Mouse (Mus musculus) heart, adult 11 months (tissue): ENCODE results near the gene Nos1ap.

Source experiments
- DNase-seq: peaks from one replicate; pipeline ENCODE4 v3.0.0; 2022

Nos1ap gene

DNA sequence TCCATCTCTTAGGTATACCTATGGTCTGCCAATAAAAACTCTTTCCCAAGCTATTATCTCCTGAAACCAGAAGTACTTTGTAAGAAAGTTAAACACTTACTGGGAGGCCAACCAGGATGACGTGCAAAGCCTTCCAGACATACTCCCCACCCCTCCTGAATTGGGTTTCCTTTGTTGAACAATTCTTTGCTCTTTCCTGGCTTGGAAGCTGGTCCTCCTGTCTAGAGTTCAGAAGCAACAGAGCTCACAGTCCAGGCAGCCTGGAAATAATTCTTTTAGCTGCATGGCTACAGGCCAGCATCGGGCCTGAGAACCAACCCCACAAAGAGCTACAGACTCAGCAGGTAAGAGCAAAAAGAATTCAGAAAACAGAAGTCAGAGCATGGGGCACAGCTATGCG is 243.4 kb downstream of the Nos1ap start:
- peak; percentile 94 for DNase-seq

DNA sequence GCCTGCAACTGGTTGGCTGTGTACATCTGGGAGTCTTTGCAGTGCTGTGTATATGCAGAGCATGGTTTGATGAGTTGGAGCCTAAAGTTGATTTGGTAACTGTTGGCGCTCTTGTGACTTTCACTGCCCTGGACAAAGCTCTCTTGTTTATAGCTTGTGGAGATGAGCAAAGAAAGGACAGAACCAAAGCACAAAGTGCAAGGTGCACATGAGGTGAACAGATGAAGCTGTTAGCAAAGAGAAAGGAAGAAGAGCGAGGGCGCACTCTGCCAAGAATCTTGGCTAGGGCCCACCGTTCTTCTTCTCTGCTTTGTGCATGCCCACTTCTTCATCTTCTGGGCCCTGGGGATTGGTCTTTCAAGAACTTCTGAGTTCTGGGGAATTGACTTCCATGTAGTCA is 245.8 kb downstream of the Nos1ap start:
- peak; percentile 45 for DNase-seq

DNA sequence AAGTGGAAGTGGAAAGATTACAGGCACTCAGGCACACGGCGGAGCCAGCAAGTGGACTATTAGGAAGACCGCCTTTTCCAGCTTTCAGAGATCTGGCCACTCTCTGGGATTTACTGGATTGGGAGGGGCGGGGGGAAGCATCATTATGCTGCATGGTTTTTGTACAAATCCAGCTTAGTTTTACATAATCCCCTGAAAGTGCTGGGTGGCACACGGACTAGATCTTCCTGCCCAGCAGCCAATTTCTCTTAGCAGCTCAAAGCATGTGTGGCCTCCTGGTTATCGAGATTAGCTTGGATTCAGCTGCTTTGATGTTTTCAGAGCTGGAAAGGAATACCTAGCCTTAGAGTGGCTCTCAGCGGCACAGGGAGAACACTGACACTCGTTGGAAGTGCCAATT is 246.6 kb downstream of the Nos1ap start:
- peak; percentile 82 for DNase-seq

DNA sequence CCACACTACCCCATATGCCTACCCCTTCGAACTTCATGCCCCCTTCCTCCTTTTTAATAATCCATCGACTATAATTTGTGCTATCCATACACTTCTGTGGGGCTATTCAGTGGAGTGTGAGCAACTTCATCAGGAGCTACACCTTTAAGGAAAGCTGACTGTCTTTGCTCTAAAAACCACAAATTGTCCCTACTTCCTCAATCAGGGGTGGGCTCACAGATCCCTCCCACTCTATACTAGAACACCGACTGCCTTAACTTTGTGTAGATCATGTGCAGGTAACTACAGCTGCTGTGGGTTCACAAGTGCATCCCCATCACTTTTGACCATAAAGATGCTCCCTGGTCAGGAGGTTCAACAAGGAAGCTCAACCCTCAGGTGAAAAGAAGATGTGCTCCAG is 249.7 kb downstream of the Nos1ap start:
- no peak for DNase-seq

DNA sequence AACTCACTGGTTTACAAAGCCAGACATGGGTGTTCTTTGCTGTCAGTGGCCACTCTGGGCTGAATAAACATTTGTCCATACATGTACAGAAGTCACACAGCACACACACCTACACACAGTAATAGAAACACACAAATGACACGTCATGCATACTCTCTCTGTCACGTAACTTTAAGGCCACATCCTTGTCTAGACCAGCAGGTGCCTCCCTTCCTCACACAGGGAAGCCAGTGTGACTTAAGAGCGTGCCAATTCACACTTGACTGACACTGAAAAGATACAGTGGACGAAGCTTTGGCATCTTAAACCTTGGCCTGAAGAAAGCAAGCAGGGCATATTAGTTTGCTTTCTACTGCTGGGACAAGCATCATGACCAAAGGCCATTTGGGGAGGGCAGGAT is 256.9 kb downstream of the Nos1ap start:
- DNase-seq, result no peak

DNA sequence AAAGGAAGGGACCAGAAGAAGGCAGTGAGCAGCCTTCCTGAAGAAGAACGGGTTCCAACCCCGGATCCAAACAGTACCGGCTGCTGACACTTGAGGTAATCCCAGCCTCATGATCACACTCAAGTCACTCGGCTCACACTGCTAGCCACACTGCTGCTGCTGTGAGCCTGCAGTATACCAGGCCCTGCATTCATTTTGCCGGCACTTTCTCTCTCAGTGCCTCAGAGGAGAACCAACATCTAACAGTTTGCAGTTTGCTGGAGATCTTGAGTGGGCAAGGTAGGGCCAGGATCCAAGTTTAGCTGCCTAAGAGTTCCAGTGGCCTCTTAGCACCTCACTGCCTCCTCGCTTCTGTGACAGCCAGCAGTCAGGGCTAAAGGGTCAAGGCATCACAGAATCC is 257.7 kb downstream of the Nos1ap start:
- no peak for DNase-seq

DNA sequence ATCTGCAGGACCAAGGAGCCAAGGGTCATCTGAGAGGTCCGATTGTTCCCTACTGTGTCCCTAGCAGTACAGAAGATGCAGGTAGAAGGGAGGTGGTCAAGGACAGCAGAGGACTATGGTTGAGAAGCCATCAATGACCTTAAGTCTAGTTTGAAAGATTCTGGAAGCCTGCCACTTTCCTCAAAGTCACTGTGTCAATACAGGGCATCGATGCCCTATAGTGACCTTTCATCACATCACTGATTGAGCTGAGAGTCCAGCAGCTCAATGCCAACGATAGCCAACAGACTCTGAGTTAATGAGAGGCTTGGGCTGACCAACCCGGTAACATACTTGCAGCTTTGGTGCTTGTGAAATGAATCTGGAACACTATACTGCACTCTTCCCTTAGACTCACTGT is 264.4 kb downstream of the Nos1ap start:
- no peak for DNase-seq

DNA sequence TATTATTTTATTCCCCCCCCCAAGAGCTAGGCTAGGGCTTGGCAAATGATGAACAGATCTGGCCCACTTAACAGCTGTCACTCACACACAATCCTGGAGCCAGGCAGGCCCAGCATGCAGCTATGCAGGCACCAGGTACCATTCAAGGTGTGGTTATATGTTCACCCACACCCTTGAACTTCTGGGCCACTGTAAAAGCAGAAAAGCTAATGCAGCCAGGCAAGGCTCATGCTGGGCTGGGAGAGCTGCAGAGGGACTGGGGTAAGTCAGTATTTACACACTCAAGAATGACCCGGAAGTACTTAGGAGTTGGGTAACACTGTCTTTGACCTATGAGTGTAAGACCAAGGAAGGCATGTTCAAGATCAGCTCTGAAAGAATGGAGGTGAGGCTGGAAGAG is 265.3 kb downstream of the Nos1ap start:
- DNase-seq, result no peak

DNA sequence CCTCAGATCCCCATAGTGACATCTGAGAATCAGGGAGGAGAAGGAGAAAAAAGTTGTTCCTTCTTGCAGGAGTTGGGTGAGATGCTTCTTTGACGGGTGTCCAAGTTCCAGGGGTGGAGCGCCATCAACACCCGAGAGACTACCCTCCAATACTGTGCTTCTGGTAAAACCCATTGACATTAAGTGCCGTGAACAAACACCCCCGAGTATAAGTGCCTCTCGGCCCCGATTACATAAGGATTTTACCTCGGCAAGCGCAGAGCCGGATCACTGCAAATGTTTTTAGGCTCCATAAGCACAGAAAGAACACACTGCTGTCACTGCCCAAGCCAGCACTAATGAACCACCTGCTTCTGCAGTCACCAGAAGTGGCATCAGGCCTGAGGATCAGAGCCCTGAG is 266.7 kb downstream of the Nos1ap start:
- no peak for DNase-seq

DNA sequence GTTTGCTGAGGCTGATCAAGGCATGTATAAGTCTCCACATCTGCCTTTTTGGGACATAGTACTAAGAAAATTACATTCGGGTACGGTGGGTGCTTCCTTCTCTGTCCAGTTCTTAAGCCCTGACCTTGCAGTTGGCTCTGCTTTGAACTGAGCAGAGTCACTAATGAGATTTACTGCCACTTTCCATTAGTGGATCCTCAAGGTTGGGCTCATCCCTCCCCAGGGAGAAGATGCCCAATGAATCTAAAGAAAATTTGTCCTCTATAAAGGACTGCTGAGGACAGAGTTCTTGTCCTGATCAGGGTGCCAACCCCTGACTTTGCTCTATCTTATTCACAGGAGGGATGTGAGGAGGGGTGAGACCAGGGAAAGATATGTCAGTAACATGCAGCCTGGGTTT is 267.6 kb downstream of the Nos1ap start:
- no peak for DNase-seq

DNA sequence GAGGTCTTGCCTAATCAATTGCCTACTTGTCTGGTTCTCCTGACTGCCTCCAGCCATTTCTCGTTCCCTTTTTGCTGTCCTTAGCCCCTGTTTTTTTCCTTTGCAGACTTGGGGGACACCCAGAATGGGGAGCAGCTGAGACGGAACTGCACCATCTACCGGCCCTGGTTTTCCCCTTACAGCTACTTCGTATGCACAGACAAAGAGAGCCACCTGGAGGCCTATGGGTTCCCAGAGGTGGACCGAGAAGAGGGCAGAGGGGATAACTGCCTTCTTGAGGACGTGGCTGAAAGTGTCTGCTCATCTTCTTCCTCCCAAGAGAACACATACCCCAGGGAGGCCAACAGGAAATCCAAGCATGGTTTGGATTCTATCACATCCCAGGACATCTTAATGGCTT is 278.2 kb downstream of the Nos1ap start:
- peak; percentile 74 for DNase-seq

DNA sequence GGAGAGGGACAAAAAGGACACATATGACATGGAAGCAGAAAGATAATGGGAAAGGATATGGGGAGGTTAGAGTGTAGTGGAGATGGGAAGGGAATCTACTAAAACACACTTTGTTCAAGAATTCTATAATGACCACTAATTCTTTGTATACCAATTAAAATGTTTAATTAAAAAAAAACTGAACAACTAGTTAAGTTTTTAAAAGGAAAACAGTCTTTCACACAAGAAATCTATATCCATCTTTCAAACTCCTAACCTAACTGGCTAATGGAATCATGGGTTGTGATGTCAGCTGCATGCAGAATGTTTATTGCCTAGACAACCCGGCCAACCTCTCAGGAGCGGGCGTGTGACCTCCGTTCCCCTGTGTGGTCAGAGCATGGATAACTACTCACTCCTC is 281.2 kb downstream of the Nos1ap start, which contains the start of gene Spata46:
Gene Spata46 (plus strand): TSS at position 301 of the 400 bp plus-strand sequence.
- DNase-seq, result no peak

DNA sequence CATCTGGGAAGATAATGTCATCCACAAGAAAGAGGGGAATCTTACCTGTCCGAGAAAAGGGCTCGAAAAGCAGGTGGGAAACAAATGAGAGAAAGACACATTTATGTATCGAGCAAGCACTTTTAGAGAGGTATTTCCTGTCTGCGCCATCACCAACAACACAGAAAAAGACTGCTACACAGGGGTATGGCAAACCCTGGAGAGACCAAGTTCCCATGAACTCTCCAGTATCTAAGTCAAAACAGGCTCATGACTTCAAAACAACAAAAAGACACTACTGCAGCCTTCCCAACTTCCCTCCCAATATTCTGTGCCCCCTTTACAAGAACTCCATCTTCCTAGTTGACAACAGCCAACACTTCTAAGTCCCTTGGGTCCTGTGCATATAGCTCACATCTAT is 283.4 kb downstream of the Nos1ap start, which contains the start of gene Gm7694:
Gene Gm7694 (minus strand): TSS at position 101 of the 400 bp plus-strand sequence.
- DNase-seq, result peak; percentile 58

DNA sequence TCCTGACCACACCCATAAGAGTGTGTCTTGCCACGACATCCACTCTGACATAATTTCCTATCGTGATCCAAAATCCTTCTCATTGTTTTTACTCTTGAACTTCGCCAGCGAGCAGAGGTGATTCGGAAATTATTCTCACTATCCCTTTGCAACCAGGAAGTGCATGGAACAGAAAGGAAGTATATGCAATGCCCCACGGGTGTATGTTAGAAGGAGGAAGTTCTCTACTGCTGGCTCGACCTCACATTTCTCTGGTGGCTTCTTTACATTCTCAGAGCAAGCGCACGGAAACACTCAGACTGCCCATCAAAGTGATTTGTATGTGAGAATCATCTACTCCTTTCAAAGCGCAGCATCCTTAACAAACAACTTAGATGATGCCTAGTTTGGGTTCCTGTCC is 284.7 kb downstream of the Nos1ap start:
- DNase-seq, result peak; percentile 44

DNA sequence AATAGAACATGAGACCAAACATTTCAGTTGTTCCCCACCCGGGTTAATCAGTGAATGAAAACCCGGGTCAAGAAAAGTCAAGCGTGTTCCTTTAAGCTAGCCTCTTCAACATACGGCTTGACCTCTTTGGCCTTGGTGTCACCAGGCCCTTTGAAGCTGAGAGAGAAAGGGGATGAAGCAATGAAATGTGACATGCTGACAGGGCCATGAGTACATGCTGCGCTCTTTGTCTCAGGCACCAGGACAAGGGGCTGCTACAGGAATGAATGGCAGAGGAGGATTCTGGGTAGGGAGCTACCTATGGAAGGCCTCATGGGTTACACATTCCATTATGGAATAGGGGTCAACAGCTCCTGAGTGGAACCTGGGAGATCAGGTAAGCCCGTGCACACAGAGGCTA is 286.6 kb downstream of the Nos1ap start:
- DNase-seq, result peak; percentile 63

DNA sequence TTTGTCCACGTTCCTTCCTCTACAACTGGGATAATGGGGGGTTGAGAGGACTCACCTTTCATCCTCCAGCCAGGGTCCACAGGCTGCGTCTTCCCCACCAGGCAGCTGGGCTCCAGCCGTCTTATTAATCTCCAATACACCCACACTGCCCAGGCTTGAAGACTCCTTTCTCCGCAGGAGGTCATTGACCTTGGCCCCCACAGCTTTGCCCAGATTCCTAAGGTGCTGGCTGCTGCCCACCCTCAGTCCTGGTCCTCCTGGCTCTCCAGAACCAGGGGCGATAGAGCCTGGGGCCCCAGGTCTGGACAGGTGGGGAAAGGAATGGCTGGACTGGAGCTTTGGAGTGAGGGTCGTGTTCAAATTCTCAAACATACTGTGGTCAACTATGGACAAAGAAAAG is 287.2 kb downstream of the Nos1ap start:
- peak; percentile 76 for DNase-seq

DNA sequence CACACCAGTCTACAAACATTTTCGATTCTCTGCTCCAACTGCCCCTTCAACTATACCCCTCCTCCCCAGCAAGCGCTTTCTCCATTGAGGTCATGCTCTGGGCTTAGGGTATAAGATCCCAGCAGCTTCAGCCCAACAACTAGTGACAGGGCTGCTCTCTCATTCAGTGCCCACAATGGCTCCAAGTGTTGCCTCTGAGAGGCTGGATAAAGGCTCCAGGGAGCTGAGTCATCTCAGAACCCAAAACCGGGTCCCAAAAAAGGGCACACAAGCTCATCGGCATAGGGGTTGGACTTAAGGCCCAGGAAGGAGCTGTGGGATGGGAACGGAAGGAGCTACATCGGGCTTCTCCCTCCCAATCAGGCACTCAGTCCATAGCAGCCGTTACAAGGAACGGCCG is 288.0 kb downstream of the Nos1ap start:
- peak; percentile 75 for DNase-seq

DNA sequence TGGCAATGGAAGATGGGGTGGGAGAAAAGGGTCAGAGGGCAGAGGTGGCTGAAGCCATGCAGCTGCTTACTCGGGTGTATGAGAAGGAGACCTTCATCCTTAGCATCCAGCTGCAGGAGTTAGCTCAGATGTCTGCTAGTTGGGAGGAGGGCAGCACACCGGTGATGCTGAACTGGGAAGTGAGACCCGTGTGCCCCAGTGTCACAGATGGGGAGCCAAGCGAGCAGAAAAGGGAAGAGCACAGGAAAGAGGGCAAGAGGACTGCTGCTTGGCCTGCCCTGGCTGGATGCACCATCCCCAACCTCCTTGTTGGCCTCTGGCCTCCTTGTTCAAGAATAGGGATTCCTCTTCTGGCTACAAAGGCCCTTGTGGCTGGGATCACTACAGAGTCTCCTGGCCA is 290.2 kb downstream of the Nos1ap start:
- peak; percentile 55 for DNase-seq

DNA sequence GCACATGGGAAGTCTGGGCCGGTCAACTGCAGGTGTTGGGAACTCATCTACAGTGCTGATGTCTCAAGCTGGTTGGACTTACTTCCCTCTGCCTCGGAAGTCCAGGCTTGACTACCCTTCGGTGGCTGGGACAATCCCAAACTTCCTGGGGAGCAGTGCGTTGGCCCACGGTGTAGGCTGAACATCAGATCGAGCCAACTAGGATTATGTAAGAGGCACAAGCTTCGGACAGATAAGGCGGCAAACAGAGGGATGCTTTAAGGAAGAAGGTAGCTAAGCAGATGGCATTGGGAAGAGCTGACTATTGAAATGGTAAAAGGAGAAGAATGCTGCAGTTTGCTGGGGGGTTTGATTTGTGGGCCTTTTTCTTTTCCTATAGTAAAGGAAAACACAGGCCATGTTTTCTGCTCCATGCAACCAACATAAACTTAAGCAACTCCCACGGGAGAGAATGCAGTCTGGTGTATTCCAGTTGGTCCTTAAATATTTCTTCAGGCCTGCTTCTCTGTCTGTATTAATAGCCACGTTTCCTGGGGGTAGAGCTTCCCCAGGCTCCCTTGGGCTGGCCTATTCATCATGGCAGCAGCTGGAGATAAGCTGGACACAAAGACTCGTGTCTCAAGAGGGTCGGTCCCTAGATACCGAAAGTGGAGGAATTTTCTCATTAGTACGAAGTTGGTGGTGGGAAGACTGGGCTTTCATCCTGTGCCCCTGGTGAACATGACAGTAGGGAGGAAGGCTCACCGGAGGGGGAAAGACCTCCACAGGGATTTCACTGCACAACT is 294.7 kb downstream of the Nos1ap start:
- no peak for DNase-seq

DNA sequence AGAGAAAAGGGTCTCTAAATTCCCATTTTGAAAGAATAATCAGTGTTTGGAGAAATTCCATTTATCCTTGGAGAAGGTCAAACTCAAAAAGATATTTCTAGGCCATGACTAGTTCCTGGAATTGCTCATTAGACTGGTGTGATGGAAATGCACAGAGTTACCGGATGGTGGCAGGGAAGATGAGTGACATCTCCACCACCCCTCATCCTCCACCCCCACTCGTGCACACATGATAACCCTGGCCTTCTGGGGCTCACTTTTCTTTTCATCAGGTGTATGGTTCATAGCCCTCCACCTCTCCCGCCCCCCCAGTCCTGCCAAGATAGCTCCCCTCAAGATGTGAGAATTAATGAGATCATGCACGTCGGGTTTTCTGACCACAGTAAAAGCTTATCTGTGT is 296.4 kb downstream of the Nos1ap start:
- DNase-seq, result no peak

DNA sequence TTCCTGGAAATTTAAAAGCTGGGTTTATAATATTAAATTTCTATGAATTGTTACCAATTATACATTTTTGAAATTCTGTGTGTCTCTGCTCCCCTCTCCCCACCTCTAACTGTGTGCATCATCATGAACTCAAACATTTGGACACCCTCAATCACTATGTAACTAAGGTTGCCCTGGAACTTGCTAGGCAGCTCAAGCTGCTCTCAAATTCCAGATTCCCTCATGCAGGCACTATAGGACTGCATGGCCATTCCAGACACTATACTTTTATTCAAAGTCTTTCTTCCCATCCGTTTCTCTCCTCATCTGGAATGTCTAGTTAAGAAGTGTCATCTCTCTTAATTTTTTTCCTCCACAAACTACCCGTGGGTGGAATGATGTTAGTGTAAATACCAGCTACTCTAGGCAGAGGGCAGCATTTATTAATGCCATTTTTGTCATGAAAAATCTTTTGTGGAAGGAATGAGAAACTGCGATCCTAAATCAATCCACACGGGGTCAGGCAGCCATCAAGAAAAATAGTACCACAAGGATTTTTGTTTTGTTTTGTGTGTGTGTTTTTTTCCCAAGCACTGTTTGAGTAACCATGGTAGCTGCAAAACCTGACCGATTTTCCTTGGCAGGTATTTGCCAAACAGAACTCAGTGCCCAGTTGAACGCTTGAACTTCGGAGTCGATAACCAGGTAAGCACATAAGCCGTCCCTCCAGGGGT is 297.3 kb downstream of the Nos1ap start:
- no peak for DNase-seq

DNA sequence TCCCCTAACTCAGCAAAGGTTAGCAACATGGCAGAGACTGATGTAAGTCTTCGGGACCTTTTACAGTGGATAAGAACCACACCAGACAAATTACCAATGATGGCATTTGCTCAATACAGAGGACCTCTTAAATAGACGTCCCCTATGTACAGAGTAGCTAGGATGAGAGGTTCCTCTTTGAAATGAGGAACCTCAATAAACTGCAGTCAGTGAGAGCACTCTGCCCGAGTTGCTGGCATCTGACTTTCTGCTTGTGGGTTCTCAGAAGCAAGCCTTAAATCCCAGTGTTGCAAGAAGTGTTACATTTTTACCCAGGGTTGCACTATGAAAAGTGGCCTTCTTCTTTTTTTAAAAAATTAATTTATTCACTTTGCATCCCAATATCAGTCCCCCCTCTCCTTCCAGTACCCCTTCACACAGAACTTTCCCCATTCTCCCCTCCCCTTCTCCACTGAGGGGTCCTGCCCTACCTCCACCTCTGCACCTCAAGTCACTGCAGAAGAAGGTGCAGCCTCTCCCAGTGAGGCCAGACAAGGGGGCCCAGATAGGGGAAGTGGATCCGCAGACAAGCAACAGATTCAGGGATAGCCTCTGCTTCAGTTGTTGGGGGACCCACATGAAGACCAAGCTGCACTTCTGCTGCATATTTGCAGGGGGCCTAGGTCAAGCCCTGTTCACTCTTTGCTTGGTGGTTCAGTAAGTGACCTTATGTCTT is 307.1 kb downstream of the Nos1ap start:
- no peak for DNase-seq

DNA sequence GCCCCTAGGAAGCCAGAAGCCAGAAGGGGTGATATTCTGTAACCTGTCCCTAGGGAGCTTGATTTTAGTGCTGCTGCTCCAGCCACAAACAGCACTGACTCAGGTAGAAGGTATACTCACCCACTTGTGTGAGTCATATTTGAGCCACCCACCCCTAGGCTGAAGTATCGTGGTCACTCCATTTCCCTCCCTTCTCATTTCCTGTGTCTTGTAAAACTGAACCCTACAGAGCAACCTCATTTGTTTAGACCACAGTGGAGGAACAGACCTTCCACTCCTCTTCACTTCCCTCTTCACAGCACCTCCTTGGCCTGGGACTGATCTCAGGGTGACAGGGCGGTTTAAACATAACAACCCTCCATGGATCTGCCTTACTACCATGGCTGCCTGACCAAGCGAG is 312.6 kb downstream of the Nos1ap start, which contains the start of gene Sh2d1b1:
Gene Sh2d1b1 (plus strand): TSS at position 305 of the 400 bp plus-strand sequence.
- no peak for DNase-seq

DNA sequence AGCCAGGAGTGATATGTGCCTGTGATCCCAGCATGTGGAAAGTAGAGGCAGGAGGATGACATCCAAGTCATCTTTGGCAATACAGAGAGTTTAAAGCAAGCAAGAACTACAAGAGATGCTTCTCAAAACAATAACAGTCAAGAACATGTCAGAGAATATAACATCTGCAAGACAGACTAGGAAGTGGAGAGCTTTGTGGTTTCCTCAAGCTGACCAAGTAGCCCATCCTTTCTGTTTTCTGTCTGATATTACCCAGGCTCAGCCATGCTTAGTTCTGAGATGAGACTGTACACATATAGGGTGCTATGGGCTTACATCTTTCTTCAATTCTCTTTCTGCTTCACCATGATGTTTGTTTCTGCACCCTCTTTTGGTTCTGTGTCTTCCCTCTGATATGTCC is 316.4 kb downstream of the Nos1ap start:
- no peak for DNase-seq
